Mouse (Mus musculus) lung, embryonic 15.5 days (tissue): Measurements from ENCODE around the gene Gabpb2. TPM values are rescaled to one million over a fixed set of nuclear protein-coding genes. Genes with fewer than 3 reads are reported as not detected.
"Not testable (repeated sequence)": the region's sequence is repeated elsewhere in the genome, so short reads cannot be mapped to it uniquely, and the experiment has no call there.

ENCODE experiments used
- ATAC-seq: fragments of 200-750 bp; cut with Nextera tagmentation; 2 replicates; pipeline ENCODE4 v1.8.0; 2017; ENCODE audit warnings: moderate number of reproducible peaks, borderline replicate concordance; ENCODE audit not compliant: low FRiP score, low TSS enrichment; ENCODE audit errors: extremely low read depth
- H3K27ac ChIP-seq: fragments of 300-500 bp; sonication (generic); 2 replicates; pipeline ENCODE4 v1.5.1; 2015; ENCODE audit warnings: moderate library complexity, mild to moderate bottlenecking, inconsistent platforms
- H3K27me3 ChIP-seq: fragments of 300-500 bp; sonication (generic); 2 replicates; pipeline ENCODE4 v1.6.1; 2015; ENCODE audit warnings: inconsistent platforms
- H3K36me3 ChIP-seq: fragments of 300-500 bp; sonication (generic); 2 replicates; pipeline ENCODE4 v1.6.1; 2015; ENCODE audit warnings: inconsistent platforms
- H3K4me1 ChIP-seq: fragments of 300-500 bp; sonication (generic); 2 replicates; pipeline ENCODE4 v1.6.1; 2015; ENCODE audit warnings: inconsistent platforms
- H3K4me2 ChIP-seq: fragments of 300-500 bp; sonication (generic); 2 replicates; pipeline ENCODE4 v1.6.1; 2015; ENCODE audit warnings: inconsistent platforms, mild to moderate bottlenecking, moderate library complexity
- H3K4me3 ChIP-seq: fragments of 300-500 bp; sonication (generic); 2 replicates; pipeline ENCODE4 v1.5.1; 2015; ENCODE audit warnings: mild to moderate bottlenecking, inconsistent platforms
- H3K9ac ChIP-seq: fragments of 300-500 bp; sonication (generic); 2 replicates; pipeline ENCODE4 v1.6.1; 2015; ENCODE audit warnings: inconsistent platforms
- H3K9me3 ChIP-seq: fragments of 300-500 bp; sonication (generic); 2 replicates; pipeline ENCODE4 v1.6.1; 2016; ENCODE audit warnings: inconsistent platforms
- WGBS: fragments of 180-500 bp; shearing (Covaris S2); methylation state at CpG from one replicate; pipeline ENCODE4 v1.1.7; 2015; 5-methylcytosine and 5-hydroxymethylcytosine counted together
- polyA plus RNA-seq: library from polyadenylated mRNA; unstranded; fragments of >200 nt; fragmentation: Nextera tagmentation; extraction: Ambion mirVana; gene quantifications from 2 replicates; pipeline ENCODE4 v1.2.1, GENCODE M21; 2015

Gabpb2 gene
- polyA plus RNA-seq, 1 experiment from 2014 or later: 11.2 TPM

GRCm38 (mm10) chr3:95229781-95230494, 12.2 kb upstream of the Gabpb2 start:
- peak overlapping the region; percentile 96 for H3K9ac ChIP-seq
- H3K27ac ChIP-seq: peak overlapping the region; percentile 98
- WGBS: under 1% methylated on average over 13 of the region's 13 CpGs
- ATAC-seq: peak; percentile 21; the same call in 1 of the 2 replicates
- peaks cover 40% of the 10 kb centered on the region for H3K36me3 ChIP-seq
- H3K4me1 ChIP-seq: peaks cover 29% of the 10 kb centered on the region
- no peaks in the 10 kb centered on the region for H3K27me3 ChIP-seq
- H3K4me2 ChIP-seq: peak overlapping the region; percentile 86
- no peaks in the 10 kb centered on the region for H3K9me3 ChIP-seq
- peak overlapping the region; percentile 88 for H3K4me3 ChIP-seq

GRCm38 (mm10) chr3:95228894-95229780, 11.4 kb upstream of the Gabpb2 start:
- H3K9me3 ChIP-seq: no peaks in the 10 kb centered on the region
- peak overlapping the region; percentile 98 for H3K27ac ChIP-seq
- H3K9ac ChIP-seq: peak overlapping the region; percentile 96
- peak overlapping the region; percentile 86 for H3K4me2 ChIP-seq
- peak; percentile 29; the same call in 1 of the 2 replicates for ATAC-seq
- peaks cover 34% of the 10 kb centered on the region for H3K36me3 ChIP-seq
- no peaks in the 10 kb centered on the region for H3K27me3 ChIP-seq
- under 1% methylated on average over 43 of the region's 43 CpGs for WGBS
- peaks cover 33% of the 10 kb centered on the region for H3K4me1 ChIP-seq
- peak overlapping the region; percentile 88 for H3K4me3 ChIP-seq

GRCm38 (mm10) chr3:95228148-95228893, 10.6 kb upstream of the Gabpb2 start, which contains the start of gene Cdc42se1:
Cdc42se1 (plus strand) TSS chr3:95228732.
- under 1% methylated on average over 64 of the region's 64 CpGs for WGBS
- Histone ChIP-seq H3K36me3 (peaks cover 31% of the 10 kb centered on the region), H3K4me3 (peak within 1 kb of the TSS; percentile 88), H3K27me3 (no peaks in the 10 kb centered on the region), H3K9ac (peak within 1 kb of the TSS; percentile 96), H3K4me1 (peaks cover 33% of the 10 kb centered on the region), H3K9me3 (no peaks in the 10 kb centered on the region), H3K4me2 (peak within 1 kb of the TSS; percentile 86), H3K27ac (peak within 1 kb of the TSS; percentile 98)
- peak; percentile 89 for ATAC-seq

GRCm38 (mm10) chr3:95227214-95227613, 9.5 kb upstream of the Gabpb2 start:
- H3K4me1 ChIP-seq: peaks cover 33% of the 10 kb centered on the region
- 6% methylated on average over 1 of the region's 1 CpGs for WGBS
- H3K9me3 ChIP-seq: no peaks in the 10 kb centered on the region
- H3K9ac ChIP-seq: peak overlapping the region; percentile 96
- ATAC-seq: no peak
- H3K36me3 ChIP-seq: peaks cover 29% of the 10 kb centered on the region
- peak overlapping the region; percentile 98 for H3K27ac ChIP-seq
- no peaks in the 10 kb centered on the region for H3K27me3 ChIP-seq
- peak overlapping the region; percentile 88 for H3K4me3 ChIP-seq
- H3K4me2 ChIP-seq: peak overlapping the region; percentile 86

GRCm38 (mm10) chr3:95224295-95224694, 6.6 kb upstream of the Gabpb2 start:
- ATAC-seq: no peak
- Histone ChIP-seq H3K4me2 (no peak overlapping the region), H3K4me3 (no peak overlapping the region), H3K9ac (no peak overlapping the region), H3K27me3 (no peaks in the 10 kb centered on the region), H3K4me1 (peaks cover 15% of the 10 kb centered on the region), H3K9me3 (no peaks in the 10 kb centered on the region), H3K36me3 (peaks cover 37% of the 10 kb centered on the region), H3K27ac (no peak overlapping the region)
- WGBS: 37% methylated on average over 6 of the region's 6 CpGs

GRCm38 (mm10) chr3:95223041-95223440, 5.3 kb upstream of the Gabpb2 start:
- H3K9ac ChIP-seq: no peak overlapping the region
- WGBS: 96% methylated on average over 2 of the region's 2 CpGs
- H3K9me3 ChIP-seq: no peaks in the 10 kb centered on the region
- H3K27ac ChIP-seq: no peak overlapping the region
- ATAC-seq: no peak
- H3K4me2 ChIP-seq: no peak overlapping the region
- no peak overlapping the region for H3K4me3 ChIP-seq
- H3K27me3 ChIP-seq: no peaks in the 10 kb centered on the region
- H3K36me3 ChIP-seq: peaks cover 39% of the 10 kb centered on the region
- peaks cover 21% of the 10 kb centered on the region for H3K4me1 ChIP-seq

GRCm38 (mm10) chr3:95218466-95219137, 886 bp upstream of the Gabpb2 start:
- no peaks in the 10 kb centered on the region for H3K9me3 ChIP-seq
- peak overlapping the region; percentile 63 for H3K4me3 ChIP-seq
- H3K36me3 ChIP-seq: peaks cover 39% of the 10 kb centered on the region
- no peaks in the 10 kb centered on the region for H3K27me3 ChIP-seq
- 73% methylated on average over 6 of the region's 6 CpGs for WGBS
- peak overlapping the region; percentile 63 for H3K4me2 ChIP-seq
- H3K4me1 ChIP-seq: peaks cover 16% of the 10 kb centered on the region
- peak overlapping the region; percentile 73; the same call in 1 of the 2 replicates for H3K9ac ChIP-seq
- H3K27ac ChIP-seq: peak overlapping the region; percentile 98
- ATAC-seq: no peak

- peaks cover 16% of the 10 kb centered on the region for H3K4me1 ChIP-seq
- H3K27ac ChIP-seq: peak overlapping the region; percentile 98
- WGBS: 8% methylated on average over 4 of the region's 4 CpGs
- no peaks in the 10 kb centered on the region for H3K9me3 ChIP-seq
- peak overlapping the region; percentile 63 for H3K4me2 ChIP-seq
- H3K4me3 ChIP-seq: peak overlapping the region; percentile 63
- ATAC-seq: no peak
- H3K27me3 ChIP-seq: no peaks in the 10 kb centered on the region
- peak overlapping the region; percentile 49 for H3K9ac ChIP-seq
- peaks cover 26% of the 10 kb centered on the region for H3K36me3 ChIP-seq
These were observed 961 bp downstream of the Gabpb2 start for GRCm38 (mm10) chr3:95216655-95217254.

- Histone ChIP-seq H3K9me3 (no peaks in the 10 kb centered on the region), H3K4me2 (no peak overlapping the region), H3K36me3 (peaks cover 21% of the 10 kb centered on the region), H3K4me3 (no peak overlapping the region), H3K27ac (no peak overlapping the region), H3K9ac (no peak overlapping the region), H3K27me3 (no peaks in the 10 kb centered on the region), H3K4me1 (peaks cover 14% of the 10 kb centered on the region)
- WGBS: 91% methylated on average over 1 of the region's 1 CpGs
- ATAC-seq: no peak
These were observed 4.1 kb downstream of the Gabpb2 start for GRCm38 (mm10) chr3:95213609-95213975.

- peaks cover 23% of the 10 kb centered on the region for H3K36me3 ChIP-seq
- ATAC-seq, H3K4me3 ChIP-seq, H3K27ac ChIP-seq, H3K4me2 ChIP-seq, H3K27me3 ChIP-seq, H3K9me3 ChIP-seq, H3K9ac ChIP-seq, H3K4me1 ChIP-seq: not testable (repeated sequence)
- 95% methylated on average over 7 of the region's 10 CpGs for WGBS
These were observed 4.7 kb downstream of the Gabpb2 start for GRCm38 (mm10) chr3:95212889-95213608.
